In genomic region chr1:174640901-174641300, GRCm38 (mm10) we compare ENCODE assay signal across 25 mouse cellular contexts.
"Had no signal": no experiment of that assay in that cellular context is flagged by ENCODE, and none has a peak within 500 bp of the region (broad histone marks: within the 10 kb centered on the region; RNA-seq: fewer than 3 reads in every experiment).

No protein-coding gene starts in this region.

- DNase-seq: gastrocnemius, postnatal 14 days; gastrocnemius, postnatal 36 days; heart, adult 11 months; heart, adult 2 months; heart, postnatal 14 days; heart, postnatal 36 days; kidney, adult 11 months; kidney, adult 2 months; kidney, adult 9 months; kidney, postnatal 14 days; kidney, postnatal 36 days; layer of hippocampus, adult 9-11 months; layer of hippocampus, postnatal 36 days; left cerebral cortex, postnatal 4 days had no signal

- H3K27ac ChIP-seq: heart, adult 2 months; heart, embryonic 13.5 days; heart, embryonic 15.5 days; hindbrain, embryonic 13.5 days; hindbrain, embryonic 15.5 days; hindbrain, postnatal 0 days; kidney, embryonic 15.5 days; kidney, postnatal 0 days; limb, embryonic 13.5 days; limb, embryonic 15.5 days; liver, embryonic 12.5 days; liver, embryonic 14.5 days had no signal

- H3K4me3 ChIP-seq: heart, adult 2 months; heart, embryonic 13.5 days; heart, embryonic 15.5 days; hindbrain, embryonic 13.5 days; hindbrain, embryonic 15.5 days; kidney, embryonic 15.5 days; limb, embryonic 13.5 days; limb, embryonic 15.5 days; liver, embryonic 12.5 days had no signal

- H3K4me1 ChIP-seq: heart, embryonic 13.5 days; heart, embryonic 15.5 days; hindbrain, embryonic 15.5 days; kidney, embryonic 15.5 days; limb, embryonic 13.5 days; limb, embryonic 15.5 days; liver, embryonic 12.5 days had no signal
